Mouse (Mus musculus): Measurements from ENCODE around the gene Dner. TPM values are rescaled to one million over a fixed set of nuclear protein-coding genes. Genes with fewer than 3 reads are reported as not detected.

Dner gene
- polyA plus RNA-seq, 1 experiment = 3.3 TPM

GRCm38 (mm10) chr1:84628244-84628643 lies 67.8 kb downstream of the Dner start:
- 79% methylated on average over 6 of the region's 6 CpGs for WGBS
- TF ChIP-seq POLR2A (IDR thresholded peaks at IDR 0.05; ENCODE audit: low read depth, low read length) = no peak
- no peak for TF ChIP-seq CTCF (IDR thresholded peaks at IDR 0.05; ENCODE audit: extremely low read depth, insufficient read length, insufficient replicate concordance, low read depth, low read length)
- H3K4me1 ChIP-seq (ENCODE audit: control insufficient read depth, insufficient read depth, insufficient read length, low read length) = no peaks in the 10 kb centered on the region
- H3K27ac ChIP-seq (ENCODE audit: insufficient read depth, low read depth, low read length) = no peak overlapping the region
- H3K4me3 ChIP-seq (ENCODE audit: low read depth, low read length) = no peak overlapping the region
- H3K27me3 ChIP-seq (ENCODE audit: control insufficient read depth, insufficient read depth, low read length) = no peaks in the 10 kb centered on the region; the same call in 1 of the 2 replicates
- H3K36me3 ChIP-seq (ENCODE audit: control insufficient read depth, insufficient read depth, low read length) = no peaks in the 10 kb centered on the region

- Histone ChIP-seq H3K4me1 (ENCODE audit: control insufficient read depth, insufficient read depth, insufficient read length, low read length) (no peaks in the 10 kb centered on the region), H3K36me3 (ENCODE audit: control insufficient read depth, insufficient read depth, low read length) (no peaks in the 10 kb centered on the region), H3K27me3 (ENCODE audit: control insufficient read depth, insufficient read depth, low read length) (no peaks in the 10 kb centered on the region; the same call in 1 of the 2 replicates), H3K27ac (ENCODE audit: insufficient read depth, low read depth, low read length) (no peak overlapping the region), H3K4me3 (ENCODE audit: low read depth, low read length) (no peak overlapping the region)
- 32% methylated on average over 12 of the region's 12 CpGs for WGBS
- TF ChIP-seq CTCF (IDR thresholded peaks at IDR 0.05; ENCODE audit: extremely low read depth, insufficient read length, insufficient replicate concordance, low read depth, low read length) (no peak), POLR2A (IDR thresholded peaks at IDR 0.05; ENCODE audit: low read depth, low read length) (no peak)
These were observed 73.0 kb downstream of the Dner start for GRCm38 (mm10) chr1:84622978-84623554.

- 78% methylated on average over 3 of the region's 3 CpGs for WGBS
These were observed 74.7 kb downstream of the Dner start for GRCm38 (mm10) chr1:84621308-84621707.

GRCm38 (mm10) chr1:84619131-84619760 lies 76.8 kb downstream of the Dner start:
- Histone ChIP-seq H3K4me3 (ENCODE audit: low read depth, low read length) (no peak overlapping the region), H3K27ac (ENCODE audit: insufficient read depth, low read depth, low read length) (no peak overlapping the region), H3K27me3 (ENCODE audit: control insufficient read depth, insufficient read depth, low read length) (no peaks in the 10 kb centered on the region), H3K36me3 (ENCODE audit: control insufficient read depth, insufficient read depth, low read length) (no peaks in the 10 kb centered on the region), H3K4me1 (ENCODE audit: control insufficient read depth, insufficient read depth, insufficient read length, low read length) (no peaks in the 10 kb centered on the region)
- 63% methylated on average over 16 of the region's 16 CpGs for WGBS
- TF ChIP-seq POLR2A (IDR thresholded peaks at IDR 0.05; ENCODE audit: low read depth, low read length) = no peak
- no peak for TF ChIP-seq CTCF (IDR thresholded peaks at IDR 0.05; ENCODE audit: extremely low read depth, insufficient read length, insufficient replicate concordance, low read depth, low read length)

More at GRCm38 (mm10) chr1:84621308-84621707, 74.7 kb downstream of the Dner start:
- Histone ChIP-seq H3K27me3 (ENCODE audit: control insufficient read depth, insufficient read depth, low read length) (no peaks in the 10 kb centered on the region), H3K27ac (ENCODE audit: insufficient read depth, low read depth, low read length) (no peak overlapping the region), H3K36me3 (ENCODE audit: control insufficient read depth, insufficient read depth, low read length) (no peaks in the 10 kb centered on the region), H3K4me1 (ENCODE audit: control insufficient read depth, insufficient read depth, insufficient read length, low read length) (no peaks in the 10 kb centered on the region), H3K4me3 (ENCODE audit: low read depth, low read length) (no peak overlapping the region)
- TF ChIP-seq POLR2A (IDR thresholded peaks at IDR 0.05; ENCODE audit: low read depth, low read length) (no peak), CTCF (IDR thresholded peaks at IDR 0.05; ENCODE audit: extremely low read depth, insufficient read length, insufficient replicate concordance, low read depth, low read length) (no peak)

GRCm38 (mm10) chr1:84618094-84618493 lies 77.9 kb downstream of the Dner start:
- Histone ChIP-seq H3K4me1 (ENCODE audit: control insufficient read depth, insufficient read depth, insufficient read length, low read length) (no peaks in the 10 kb centered on the region), H3K36me3 (ENCODE audit: control insufficient read depth, insufficient read depth, low read length) (no peaks in the 10 kb centered on the region), H3K27ac (ENCODE audit: insufficient read depth, low read depth, low read length) (no peak overlapping the region), H3K4me3 (ENCODE audit: low read depth, low read length) (no peak overlapping the region), H3K27me3 (ENCODE audit: control insufficient read depth, insufficient read depth, low read length) (no peaks in the 10 kb centered on the region)
- 67% methylated on average over 1 of the region's 1 CpGs for whole genome bisulfite sequencing
- TF ChIP-seq POLR2A (IDR thresholded peaks at IDR 0.05; ENCODE audit: low read depth, low read length) (no peak), CTCF (IDR thresholded peaks at IDR 0.05; ENCODE audit: extremely low read depth, insufficient read length, insufficient replicate concordance, low read depth, low read length) (no peak)

GRCm38 (mm10) chr1:84616133-84616532 lies 79.9 kb downstream of the Dner start:
- no peaks in the 10 kb centered on the region for H3K4me1 ChIP-seq (ENCODE audit: control insufficient read depth, insufficient read depth, insufficient read length, low read length)
- H3K4me3 ChIP-seq (ENCODE audit: low read depth, low read length) = no peak overlapping the region
- TF ChIP-seq CTCF (IDR thresholded peaks at IDR 0.05; ENCODE audit: extremely low read depth, insufficient read length, insufficient replicate concordance, low read depth, low read length) (no peak), POLR2A (IDR thresholded peaks at IDR 0.05; ENCODE audit: low read depth, low read length) (no peak)
- H3K36me3 ChIP-seq (ENCODE audit: control insufficient read depth, insufficient read depth, low read length) = no peaks in the 10 kb centered on the region
- H3K27me3 ChIP-seq (ENCODE audit: control insufficient read depth, insufficient read depth, low read length) = no peaks in the 10 kb centered on the region
- no peak overlapping the region for H3K27ac ChIP-seq (ENCODE audit: insufficient read depth, low read depth, low read length)

- Histone ChIP-seq H3K27ac (ENCODE audit: insufficient read depth, low read depth, low read length) (no peak overlapping the region), H3K4me1 (ENCODE audit: control insufficient read depth, insufficient read depth, insufficient read length, low read length) (no peaks in the 10 kb centered on the region), H3K36me3 (ENCODE audit: control insufficient read depth, insufficient read depth, low read length) (no peaks in the 10 kb centered on the region), H3K27me3 (ENCODE audit: control insufficient read depth, insufficient read depth, low read length) (no peaks in the 10 kb centered on the region), H3K4me3 (ENCODE audit: low read depth, low read length) (no peak overlapping the region)
- WGBS = 66% methylated on average over 7 of the region's 7 CpGs
- TF ChIP-seq CTCF (IDR thresholded peaks at IDR 0.05; ENCODE audit: extremely low read depth, insufficient read length, insufficient replicate concordance, low read depth, low read length) = no peak
- no peak for TF ChIP-seq POLR2A (IDR thresholded peaks at IDR 0.05; ENCODE audit: low read depth, low read length)
These were observed 81.4 kb downstream of the Dner start for GRCm38 (mm10) chr1:84614596-84614995.
